Mouse (Mus musculus) heart, embryonic 14.5 days (tissue): ENCODE results near the gene Gm45713. TPM values are rescaled to one million over a fixed set of nuclear protein-coding genes. Genes with fewer than 3 reads are reported as not detected.

Source experiments
- ATAC-seq: fragments of 200-750 bp; cut with Nextera tagmentation; 2 replicates; pipeline ENCODE4 v1.8.0; 2017; ENCODE audit warnings: low read depth, moderate TSS enrichment; ENCODE audit not compliant: insufficient number of reproducible peaks, insufficient read depth, low FRiP score
- H3K27ac ChIP-seq, 2 experiments: fragments of 200-500 bp in 1 of 2; fragments of 300-500 bp in 1 of 2; sonication (generic) in 1 of 2; replicated peaks in 1 of 2; 2 replicates each; pipeline ENCODE4 v1.5.1; 2012 to 2014; ENCODE audit warnings: low read depth in 2 of 2, low read length in 2 of 2, control low read depth in 1 of 2, mild to moderate bottlenecking in 1 of 2, mixed read lengths in 1 of 2; ENCODE audit not compliant: control insufficient read depth in 1 of 2, insufficient read depth in 1 of 2
- H3K27me3 ChIP-seq: fragments of 300-500 bp; sonication (generic); 2 replicates; pipeline ENCODE4 v1.6.1; 2014; ENCODE audit warnings: mild to moderate bottlenecking, low read length, control low read depth; ENCODE audit not compliant: control insufficient read depth, insufficient read depth
- H3K36me3 ChIP-seq: fragments of 300-500 bp; sonication (generic); 2 replicates; pipeline ENCODE4 v1.6.1; 2014; ENCODE audit warnings: mild to moderate bottlenecking, control low read depth, low read length, mixed read lengths; ENCODE audit not compliant: control insufficient read depth, insufficient read depth
- H3K4me1 ChIP-seq, 2 experiments: fragments of 200-500 bp in 1 of 2; fragments of 300-500 bp in 1 of 2; sonication (generic) in 1 of 2; 2 replicates each; pipeline ENCODE4 v1.6.1; 2012 to 2014; ENCODE audit warnings: low read length in 2 of 2, control low read depth in 1 of 2, mixed read lengths in 1 of 2; ENCODE audit not compliant: control insufficient read depth in 2 of 2, insufficient read depth in 2 of 2
- H3K4me2 ChIP-seq: fragments of 300-500 bp; sonication (generic); 2 replicates; pipeline ENCODE4 v1.6.1; 2014; ENCODE audit warnings: mild to moderate bottlenecking, low read length
- H3K4me3 ChIP-seq, 2 experiments: fragments of 200-500 bp in 1 of 2; fragments of 300-500 bp in 1 of 2; sonication (generic) in 1 of 2; 2 replicates each; pipeline ENCODE4 v1.5.1; 2012 to 2014; ENCODE audit warnings: low read length in 2 of 2, mild to moderate bottlenecking in 2 of 2, control low read depth in 1 of 2, low read depth in 1 of 2, moderate library complexity in 1 of 2; ENCODE audit not compliant: control insufficient read depth in 1 of 2, insufficient read depth in 1 of 2
- H3K9ac ChIP-seq: fragments of 300-500 bp; sonication (generic); 2 replicates; pipeline ENCODE4 v1.6.1; 2014; ENCODE audit warnings: mild to moderate bottlenecking, low read length
- H3K9me3 ChIP-seq: fragments of 300-500 bp; sonication (generic); 2 replicates; pipeline ENCODE4 v1.6.1; 2016; ENCODE audit warnings: low read length, control low read depth; ENCODE audit not compliant: control insufficient read depth
- WGBS: fragments of 180-500 bp; shearing (Covaris S2); extraction: QIAGEN DNeasy Blood & Tissue Kit; methylation state at CpG from one replicate; pipeline ENCODE4 v1.1.7; 2014; 5-methylcytosine and 5-hydroxymethylcytosine counted together
- polyA plus RNA-seq: library from polyadenylated mRNA; unstranded; fragments of >200 nt; fragmentation: Nextera tagmentation; extraction: Ambion mirVana; gene quantifications from 2 replicates; pipeline ENCODE4 v1.2.1, GENCODE M21; 2014

The Gm45713 gene
- polyA plus RNA-seq, 1 experiment from 2014 or later = 0.34 TPM

DNA sequence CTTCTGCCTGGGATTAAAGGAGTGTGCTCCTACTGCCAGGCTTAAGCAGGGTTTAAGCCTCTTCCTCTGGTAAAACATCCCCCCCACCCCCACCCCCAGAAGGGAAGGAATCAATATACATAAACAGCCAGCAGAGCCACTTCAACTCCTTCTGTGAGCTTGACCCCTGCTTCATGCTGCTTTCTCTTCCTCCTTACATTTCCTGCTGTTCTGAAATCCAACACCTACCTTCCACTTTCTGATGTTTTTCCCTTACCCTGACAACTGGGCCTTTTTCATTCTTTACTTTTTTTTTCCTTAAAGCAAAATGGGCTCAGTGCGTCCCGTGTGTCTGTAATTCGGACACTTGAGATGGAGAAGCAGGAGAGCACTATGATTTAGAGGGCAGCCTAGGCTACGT is 14.3 kb upstream of the Gm45713 start:
- no peak overlapping the region for H3K27ac ChIP-seq

GRCm38 (mm10) chr7:45149545-45149944 is 13.5 kb upstream of the Gm45713 start:
- no peak for ATAC-seq
- H3K9ac ChIP-seq = no peak overlapping the region
- H3K36me3 ChIP-seq = peaks cover 33% of the 10 kb centered on the region
- H3K27me3 ChIP-seq = no peaks in the 10 kb centered on the region
- 63% methylated on average over 6 of the region's 6 CpGs for WGBS
- H3K4me1 ChIP-seq = peaks cover 0 to 4% of the 10 kb centered on the region in 2 experiments; a peak in 1 of 4 replicates
- H3K9me3 ChIP-seq = no peaks in the 10 kb centered on the region
- no peak overlapping the region for H3K4me2 ChIP-seq
- no peak overlapping the region for H3K27ac ChIP-seq
- no peak overlapping the region for H3K4me3 ChIP-seq

More for the DNA sequence above, 14.3 kb upstream of the Gm45713 start:
- H3K9me3 ChIP-seq = no peaks in the 10 kb centered on the region
- no peaks in the 10 kb centered on the region for H3K27me3 ChIP-seq
- no peak overlapping the region for H3K4me3 ChIP-seq
- H3K4me2 ChIP-seq = no peak overlapping the region
- H3K4me1 ChIP-seq = peaks cover 4 to 9% of the 10 kb centered on the region in 2 experiments; a peak in 2 of 4 replicates
- no peak for ATAC-seq
- no peak overlapping the region; the same call in 1 of the 2 replicates for H3K9ac ChIP-seq
- H3K36me3 ChIP-seq = peaks cover 25% of the 10 kb centered on the region
- 63% methylated on average over 4 of the region's 4 CpGs for WGBS

- Histone ChIP-seq H3K4me1 (peaks cover 0 to 4% of the 10 kb centered on the region in 2 experiments; a peak in 1 of 4 replicates), H3K9ac (no peak overlapping the region), H3K4me3 (no peak overlapping the region), H3K4me2 (no peak overlapping the region), H3K36me3 (peaks cover 41% of the 10 kb centered on the region), H3K27ac (peak overlapping the region in 1 of 2 experiments; percentile 9; a peak in 1 of 4 replicates), H3K9me3 (no peaks in the 10 kb centered on the region), H3K27me3 (no peaks in the 10 kb centered on the region)
- no peak for ATAC-seq
- 36% methylated on average over 4 of the region's 4 CpGs for WGBS
Measured at GRCm38 (mm10) chr7:45148534-45149098, 12.6 kb upstream of the Gm45713 start.

- Histone ChIP-seq H3K36me3 (peaks cover 48% of the 10 kb centered on the region), H3K9me3 (no peaks in the 10 kb centered on the region), H3K4me2 (no peak overlapping the region), H3K4me1 (no peaks in the 10 kb centered on the region), H3K4me3 (no peak overlapping the region), H3K27ac (no peak overlapping the region), H3K9ac (no peak overlapping the region), H3K27me3 (no peaks in the 10 kb centered on the region)
- ATAC-seq = no peak
- WGBS = 74% methylated on average over 11 of the region's 11 CpGs
Measured at GRCm38 (mm10) chr7:45147899-45148298, 11.9 kb upstream of the Gm45713 start.

GRCm38 (mm10) chr7:45147267-45147666 is 11.2 kb upstream of the Gm45713 start:
- no peaks in the 10 kb centered on the region for H3K27me3 ChIP-seq
- no peak overlapping the region for H3K4me3 ChIP-seq
- 90% methylated on average over 11 of the region's 11 CpGs for WGBS
- peaks cover 53% of the 10 kb centered on the region for H3K36me3 ChIP-seq
- no peak overlapping the region for H3K9ac ChIP-seq
- no peak for ATAC-seq
- H3K27ac ChIP-seq = no peak overlapping the region
- H3K9me3 ChIP-seq = no peaks in the 10 kb centered on the region
- no peaks in the 10 kb centered on the region for H3K4me1 ChIP-seq
- no peak overlapping the region for H3K4me2 ChIP-seq

GRCm38 (mm10) chr7:45145460-45145859 is 9.4 kb upstream of the Gm45713 start:
- Histone ChIP-seq H3K27me3 (no peaks in the 10 kb centered on the region), H3K4me3 (no peak overlapping the region), H3K4me2 (no peak overlapping the region), H3K36me3 (peaks cover 59% of the 10 kb centered on the region), H3K4me1 (no peaks in the 10 kb centered on the region), H3K9ac (no peak overlapping the region), H3K27ac (no peak overlapping the region), H3K9me3 (no peaks in the 10 kb centered on the region)
- ATAC-seq = no peak
- 90% methylated on average over 8 of the region's 8 CpGs for WGBS

DNA sequence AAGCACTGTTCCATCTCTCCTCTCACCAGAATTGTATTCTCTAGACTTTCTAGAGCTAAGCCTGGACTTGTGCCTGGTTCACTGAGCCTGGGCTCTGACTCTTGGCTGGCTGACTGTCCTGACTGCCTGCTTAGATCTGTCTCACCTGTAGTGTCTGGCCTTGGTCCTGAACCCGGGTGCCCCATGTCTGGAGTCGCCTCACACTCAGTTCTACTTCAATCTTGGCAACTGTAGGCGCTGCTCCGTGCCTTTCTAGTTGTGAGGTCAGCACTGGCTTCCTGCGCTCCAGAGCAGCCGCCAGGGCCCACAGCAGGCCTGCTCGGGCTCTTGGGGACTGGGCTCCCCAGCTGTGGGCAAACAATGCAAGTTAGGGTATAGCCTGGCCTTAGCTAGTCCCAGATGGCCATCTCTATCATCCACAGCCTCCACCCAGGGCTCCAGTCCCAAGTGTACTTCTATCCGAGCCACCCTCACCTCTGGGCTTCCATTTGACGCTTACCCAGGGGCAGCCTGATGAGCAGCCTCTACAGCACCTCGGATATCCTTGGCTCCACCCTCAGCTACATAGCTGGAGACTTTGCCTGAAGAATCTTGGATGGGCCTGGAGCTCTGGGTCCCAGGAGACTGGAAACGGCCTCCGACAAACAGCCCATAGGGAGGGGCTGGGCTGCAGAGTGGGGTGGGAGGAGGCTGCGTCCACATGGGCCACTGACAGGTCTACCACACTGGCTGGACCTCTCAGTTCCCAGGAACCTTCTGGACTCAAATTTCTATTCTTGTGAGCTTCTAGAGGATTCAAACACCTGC is 8.5 kb upstream of the Gm45713 start:
- Histone ChIP-seq H3K27ac (no peak overlapping the region), H3K4me1 (no peaks in the 10 kb centered on the region), H3K4me2 (no peak overlapping the region), H3K36me3 (peaks cover 59% of the 10 kb centered on the region), H3K9ac (no peak overlapping the region), H3K27me3 (no peaks in the 10 kb centered on the region), H3K4me3 (no peak overlapping the region), H3K9me3 (no peaks in the 10 kb centered on the region)
- no peak for ATAC-seq
- 85% methylated on average over 13 of the region's 13 CpGs for WGBS
